Mouse (Mus musculus): Measurements from ENCODE around the gene Socs7.

- no peak for TF ChIP-seq POLR2A (IDR thresholded peaks at IDR 0.05; ENCODE audit: insufficient read depth, low read depth, low read length)
- TF ChIP-seq CTCF (IDR thresholded peaks at IDR 0.05; ENCODE audit: insufficient read depth, low read depth, low read length): no peak
Measured at GRCm38 (mm10) chr11:97428726-97429077, 66.4 kb downstream of the Socs7 start.
